Mouse (Mus musculus): ENCODE data around the gene Tulp1. TPM values are rescaled to one million over a fixed set of nuclear protein-coding genes. Genes with fewer than 3 reads are reported as not detected.
A peak's percentile ranks its signal among the peaks of the same experiment; 100 is the strongest.
"Not testable (repeated sequence)": the region's sequence is repeated elsewhere in the genome, so short reads cannot be mapped to it uniquely, and the experiment has no call there.

Gene Tulp1
- total RNA-seq (2014; rRNA removed) (1.4 TPM in 1 of 2 replicates, not detected in the other), polyA plus RNA-seq (2015; fragmentation: Nextera tagmentation; extraction: Ambion mirVana) (1.8 and 2.0 TPM in 2 replicates)

GRCm38 (mm10) chr17:28365122-28365521 is at the start of gene Tulp1:
Gene Tulp1, minus strand, starts transcription at chr17:28365222.
- no peaks in the 10 kb centered on the region for H3K36me3 ChIP-seq (ENCODE audit: insufficient read depth, low read length)
- H3K27me3 ChIP-seq (ENCODE audit: insufficient read depth, low read length) = peaks cover 21% of the 10 kb centered on the region
- H3K4me3 ChIP-seq (ENCODE audit: low read length) = peak within 1 kb of the TSS; percentile 15
- DNase-seq (ENCODE audit: low spot score) (no peak), ATAC-seq (no peak)
- 26% methylated on average over 8 of the region's 8 CpGs for WGBS
- no peaks in the 10 kb centered on the region for H3K9me3 ChIP-seq (ENCODE audit: low read length)
- H3K27ac ChIP-seq = no peak within 1 kb of the TSS
- no peak for TF ChIP-seq CTCF (IDR thresholded peaks at IDR 0.05; ENCODE audit: low read depth)
- H3K4me1 ChIP-seq (ENCODE audit: insufficient read depth, low read length) = no peaks in the 10 kb centered on the region; the same call in 1 of the 2 replicates
- no peak within 1 kb of the TSS for H3K9ac ChIP-seq (replicated peaks; ENCODE audit: low read length)
- peak within 1 kb of the TSS; percentile 41 for H3K4me2 ChIP-seq (ENCODE audit: low read depth, low read length)

GRCm38 (mm10) chr17:28411381-28411960 is 46.4 kb upstream of the Tulp1 start:
- no peak overlapping the region for H3K4me2 ChIP-seq (ENCODE audit: low read depth, low read length)
- ATAC-seq (no peak), DNase-seq (ENCODE audit: low spot score) (no peak)
- H3K27me3 ChIP-seq (ENCODE audit: insufficient read depth, low read length) = no peaks in the 10 kb centered on the region
- TF ChIP-seq CTCF (IDR thresholded peaks at IDR 0.05; ENCODE audit: low read depth) = no peak
- H3K9ac ChIP-seq (replicated peaks; ENCODE audit: low read length) = no peak overlapping the region
- H3K4me1 ChIP-seq (ENCODE audit: insufficient read depth, low read length) = no peaks in the 10 kb centered on the region
- no peak overlapping the region for H3K4me3 ChIP-seq (ENCODE audit: low read length)
- no peaks in the 10 kb centered on the region for H3K9me3 ChIP-seq (ENCODE audit: low read length)
- 76% methylated on average over 10 of the region's 10 CpGs for WGBS
- peaks cover 10% of the 10 kb centered on the region; the same call in 1 of the 2 replicates for H3K36me3 ChIP-seq (ENCODE audit: insufficient read depth, low read length)
- H3K27ac ChIP-seq = no peak overlapping the region

GRCm38 (mm10) chr17:28410731-28411130 is 45.7 kb upstream of the Tulp1 start:
- Histone ChIP-seq H3K9me3 (ENCODE audit: low read length) (no peaks in the 10 kb centered on the region), H3K4me3 (ENCODE audit: low read length) (no peak overlapping the region), H3K4me1 (ENCODE audit: insufficient read depth, low read length) (no peaks in the 10 kb centered on the region), H3K9ac (replicated peaks; ENCODE audit: low read length) (no peak overlapping the region), H3K27ac (no peak overlapping the region), H3K4me2 (ENCODE audit: low read depth, low read length) (no peak overlapping the region), H3K27me3 (ENCODE audit: insufficient read depth, low read length) (no peaks in the 10 kb centered on the region), H3K36me3 (ENCODE audit: insufficient read depth, low read length) (peaks cover 10% of the 10 kb centered on the region; the same call in 1 of the 2 replicates)
- DNase-seq (ENCODE audit: low spot score) = no peak
- TF ChIP-seq CTCF (IDR thresholded peaks at IDR 0.05; ENCODE audit: low read depth) = no peak
- no peak for ATAC-seq
- 89% methylated on average over 4 of the region's 4 CpGs for WGBS

- no peak for ATAC-seq
- Histone ChIP-seq H3K4me2 (ENCODE audit: low read depth, low read length) (no peak overlapping the region), H3K27ac (no peak overlapping the region), H3K27me3 (ENCODE audit: insufficient read depth, low read length) (no peaks in the 10 kb centered on the region), H3K9me3 (ENCODE audit: low read length) (no peaks in the 10 kb centered on the region), H3K4me1 (ENCODE audit: insufficient read depth, low read length) (no peaks in the 10 kb centered on the region), H3K36me3 (ENCODE audit: insufficient read depth, low read length) (peaks cover 10% of the 10 kb centered on the region; the same call in 1 of the 2 replicates), H3K4me3 (ENCODE audit: low read length) (no peak overlapping the region), H3K9ac (replicated peaks; ENCODE audit: low read length) (no peak overlapping the region)
- 84% methylated on average over 5 of the region's 5 CpGs for WGBS
- no peak for DNase-seq (ENCODE audit: low spot score)
- no peak for TF ChIP-seq CTCF (IDR thresholded peaks at IDR 0.05; ENCODE audit: low read depth)
Observed at GRCm38 (mm10) chr17:28408251-28408918, 43.4 kb upstream of the Tulp1 start.

GRCm38 (mm10) chr17:28407418-28408250 is 42.6 kb upstream of the Tulp1 start:
- H3K4me1 ChIP-seq (ENCODE audit: insufficient read depth, low read length) = no peaks in the 10 kb centered on the region
- no peaks in the 10 kb centered on the region for H3K27me3 ChIP-seq (ENCODE audit: insufficient read depth, low read length)
- H3K4me3 ChIP-seq (ENCODE audit: low read length) = no peak overlapping the region
- DNase-seq (ENCODE audit: low spot score) (peak; percentile 89), ATAC-seq (peak; percentile 90)
- H3K9ac ChIP-seq (replicated peaks; ENCODE audit: low read length) = no peak overlapping the region
- H3K36me3 ChIP-seq (ENCODE audit: insufficient read depth, low read length) = peaks cover 6% of the 10 kb centered on the region; the same call in 1 of the 2 replicates
- H3K4me2 ChIP-seq (ENCODE audit: low read depth, low read length) = no peak overlapping the region
- H3K27ac ChIP-seq = no peak overlapping the region
- no peaks in the 10 kb centered on the region for H3K9me3 ChIP-seq (ENCODE audit: low read length)
- peak; percentile 96 for TF ChIP-seq CTCF (IDR thresholded peaks at IDR 0.05; ENCODE audit: low read depth)
- WGBS = 41% methylated on average over 15 of the region's 15 CpGs

- Histone ChIP-seq H3K4me3 (ENCODE audit: low read length) (no peak overlapping the region), H3K27me3 (ENCODE audit: insufficient read depth, low read length) (no peaks in the 10 kb centered on the region), H3K9me3 (ENCODE audit: low read length) (no peaks in the 10 kb centered on the region), H3K4me2 (ENCODE audit: low read depth, low read length) (no peak overlapping the region), H3K36me3 (ENCODE audit: insufficient read depth, low read length) (peaks cover 10% of the 10 kb centered on the region; the same call in 1 of the 2 replicates), H3K27ac (no peak overlapping the region), H3K9ac (replicated peaks; ENCODE audit: low read length) (no peak overlapping the region), H3K4me1 (ENCODE audit: insufficient read depth, low read length) (no peaks in the 10 kb centered on the region)
- no peak for TF ChIP-seq CTCF (IDR thresholded peaks at IDR 0.05; ENCODE audit: low read depth)
- DNase-seq (ENCODE audit: low spot score) (no peak), ATAC-seq (no peak)
- WGBS = 73% methylated on average over 7 of the region's 7 CpGs
Observed at GRCm38 (mm10) chr17:28406471-28406870, 41.4 kb upstream of the Tulp1 start.

GRCm38 (mm10) chr17:28404745-28405144 is 39.7 kb upstream of the Tulp1 start:
- ATAC-seq; H3K9me3 ChIP-seq (ENCODE audit: low read length); H3K27me3 ChIP-seq (ENCODE audit: insufficient read depth, low read length); H3K27ac ChIP-seq; H3K4me2 ChIP-seq (ENCODE audit: low read depth, low read length); H3K4me1 ChIP-seq (ENCODE audit: insufficient read depth, low read length); DNase-seq (ENCODE audit: low spot score); H3K4me3 ChIP-seq (ENCODE audit: low read length); H3K36me3 ChIP-seq (ENCODE audit: insufficient read depth, low read length); H3K9ac ChIP-seq (replicated peaks; ENCODE audit: low read length): not testable (repeated sequence)
- WGBS = 95% methylated on average over 2 of the region's 2 CpGs
